Mouse (Mus musculus): ENCODE measurements around the gene Defb25. TPM values are rescaled to one million over a fixed set of nuclear protein-coding genes. Genes with fewer than 3 reads are reported as not detected.

The Defb25 gene
- polyA plus RNA-seq, 1 experiment from 2014 or later, result not detected

DNA sequence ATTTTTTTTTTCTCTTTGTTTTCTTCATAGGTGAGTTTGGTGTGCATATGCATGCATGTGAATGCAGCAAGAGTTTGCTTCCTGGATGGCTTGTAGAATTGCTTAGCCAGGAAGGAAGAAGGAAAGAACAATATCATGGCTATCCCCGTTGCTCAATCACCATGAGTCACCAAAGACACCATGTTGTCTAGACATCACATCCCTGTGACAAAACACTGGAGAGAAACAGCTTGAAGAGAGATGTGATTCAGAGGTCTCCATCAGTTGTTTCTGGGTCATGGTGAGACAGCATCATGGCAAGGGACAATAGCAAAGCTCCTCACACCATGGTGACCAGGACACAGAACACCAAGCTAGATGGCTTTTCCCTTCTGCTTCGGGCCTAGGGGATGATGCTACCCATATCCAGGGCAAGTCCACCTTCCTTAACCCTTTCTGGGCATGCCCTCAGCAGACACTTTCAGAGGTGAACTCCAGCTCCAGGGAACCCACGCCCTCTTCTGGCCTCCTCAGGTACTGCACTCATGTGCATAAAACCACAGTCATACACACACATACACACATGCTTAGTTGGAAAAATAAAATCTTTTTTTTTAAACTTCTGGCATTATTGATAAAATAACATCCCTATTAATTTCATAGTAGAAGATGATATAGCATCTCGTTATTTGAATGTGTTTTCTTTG lies 21.4 kb downstream of the Defb25 start:
- no peak overlapping the region for H3K27ac ChIP-seq (ENCODE audit: low read depth, low read length)
- no peak overlapping the region for H3K4me2 ChIP-seq (ENCODE audit: low read depth)
- no peak overlapping the region for H3K4me3 ChIP-seq (ENCODE audit: low read depth, low read length)
- H3K4me1 ChIP-seq (ENCODE audit: control insufficient read depth, insufficient read depth, low read length), result no peaks in the 10 kb centered on the region
- WGBS, result 76% methylated on average over 4 of the region's 4 CpGs
- no peak overlapping the region for H3K9ac ChIP-seq (ENCODE audit: low read length)
- H3K27me3 ChIP-seq (ENCODE audit: control insufficient read depth, insufficient read depth, low read length), result no peaks in the 10 kb centered on the region
- ATAC-seq (ENCODE audit: insufficient read depth, low FRiP score, low TSS enrichment) (no peak), DNase-seq (ENCODE audit: low spot score) (no peak)
- no peaks in the 10 kb centered on the region for H3K9me3 ChIP-seq (ENCODE audit: control insufficient read depth, low read length)
- no peaks in the 10 kb centered on the region for H3K36me3 ChIP-seq (ENCODE audit: control insufficient read depth, insufficient read depth, low read length)

GRCm38 (mm10) chr2:152600076-152600475 lies 22.8 kb downstream of the Defb25 start:
- no peaks in the 10 kb centered on the region for H3K36me3 ChIP-seq (ENCODE audit: control insufficient read depth, insufficient read depth, low read length)
- H3K9ac ChIP-seq (ENCODE audit: low read length), result no peak overlapping the region
- H3K27me3 ChIP-seq (ENCODE audit: control insufficient read depth, insufficient read depth, low read length), result no peaks in the 10 kb centered on the region
- ATAC-seq (ENCODE audit: insufficient read depth, low FRiP score, low TSS enrichment) (no peak), DNase-seq (ENCODE audit: low spot score) (no peak)
- 77% methylated on average over 6 of the region's 6 CpGs for WGBS
- no peak overlapping the region for H3K4me3 ChIP-seq (ENCODE audit: low read depth, low read length)
- H3K4me1 ChIP-seq (ENCODE audit: control insufficient read depth, insufficient read depth, low read length), result no peaks in the 10 kb centered on the region
- H3K9me3 ChIP-seq (ENCODE audit: control insufficient read depth, low read length), result no peaks in the 10 kb centered on the region
- no peak overlapping the region for H3K27ac ChIP-seq (ENCODE audit: low read depth, low read length)
- no peak overlapping the region for H3K4me2 ChIP-seq (ENCODE audit: low read depth)

DNA sequence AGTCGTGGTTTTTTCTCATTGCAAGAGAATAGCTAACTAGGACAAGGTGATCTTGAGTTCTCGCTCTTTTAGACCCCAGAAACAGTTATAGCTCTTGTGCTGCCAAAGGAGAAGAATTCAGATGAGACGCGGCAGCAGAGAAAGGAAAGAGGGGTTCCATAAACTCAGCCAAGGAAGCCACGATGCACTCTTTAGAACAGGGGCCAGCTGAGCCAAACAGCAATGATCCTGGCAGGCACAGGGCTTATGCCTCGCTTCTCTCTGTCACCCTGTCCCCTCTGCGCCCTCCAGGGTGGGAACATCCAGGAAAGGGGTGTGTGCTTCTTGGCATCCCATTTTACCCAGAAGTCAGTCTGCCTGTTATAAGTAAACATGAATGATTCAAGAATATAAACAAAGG lies 23.6 kb downstream of the Defb25 start, which contains the start of gene Defb45:
Gene Defb45 (minus strand): TSS at position 101 of the 400 bp plus-strand sequence.
- WGBS, result 77% methylated on average over 7 of the region's 7 CpGs

GRCm38 (mm10) chr2:152589021-152589420 lies 33.8 kb downstream of the Defb25 start:
- H3K4me1 ChIP-seq (ENCODE audit: control insufficient read depth, insufficient read depth, low read length), result no peaks in the 10 kb centered on the region
- no peaks in the 10 kb centered on the region for H3K27me3 ChIP-seq (ENCODE audit: control insufficient read depth, insufficient read depth, low read length)
- DNase-seq (ENCODE audit: low spot score) (no peak), ATAC-seq (ENCODE audit: insufficient read depth, low FRiP score, low TSS enrichment) (no peak)
- H3K27ac ChIP-seq (ENCODE audit: low read depth, low read length), result no peak overlapping the region
- no peak overlapping the region for H3K9ac ChIP-seq (ENCODE audit: low read length)
- WGBS, result 50% methylated on average over 6 of the region's 6 CpGs
- H3K36me3 ChIP-seq (ENCODE audit: control insufficient read depth, insufficient read depth, low read length), result no peaks in the 10 kb centered on the region
- H3K9me3 ChIP-seq (ENCODE audit: control insufficient read depth, low read length), result no peaks in the 10 kb centered on the region
- H3K4me2 ChIP-seq (ENCODE audit: low read depth), result no peak overlapping the region
- H3K4me3 ChIP-seq (ENCODE audit: low read depth, low read length), result no peak overlapping the region

More for the DNA sequence above, 23.6 kb downstream of the Defb25 start, which contains the start of gene Defb45:
- Histone ChIP-seq H3K36me3 (ENCODE audit: control insufficient read depth, insufficient read depth, low read length) (no peaks in the 10 kb centered on the region), H3K4me3 (ENCODE audit: low read depth, low read length) (no peak within 1 kb of the TSS), H3K27me3 (ENCODE audit: control insufficient read depth, insufficient read depth, low read length) (no peaks in the 10 kb centered on the region), H3K9me3 (ENCODE audit: control insufficient read depth, low read length) (no peaks in the 10 kb centered on the region), H3K9ac (ENCODE audit: low read length) (no peak within 1 kb of the TSS), H3K4me2 (ENCODE audit: low read depth) (no peak within 1 kb of the TSS), H3K27ac (ENCODE audit: low read depth, low read length) (no peak within 1 kb of the TSS), H3K4me1 (ENCODE audit: control insufficient read depth, insufficient read depth, low read length) (no peaks in the 10 kb centered on the region)
- ATAC-seq (ENCODE audit: insufficient read depth, low FRiP score, low TSS enrichment) (no peak), DNase-seq (ENCODE audit: low spot score) (no peak)

DNA sequence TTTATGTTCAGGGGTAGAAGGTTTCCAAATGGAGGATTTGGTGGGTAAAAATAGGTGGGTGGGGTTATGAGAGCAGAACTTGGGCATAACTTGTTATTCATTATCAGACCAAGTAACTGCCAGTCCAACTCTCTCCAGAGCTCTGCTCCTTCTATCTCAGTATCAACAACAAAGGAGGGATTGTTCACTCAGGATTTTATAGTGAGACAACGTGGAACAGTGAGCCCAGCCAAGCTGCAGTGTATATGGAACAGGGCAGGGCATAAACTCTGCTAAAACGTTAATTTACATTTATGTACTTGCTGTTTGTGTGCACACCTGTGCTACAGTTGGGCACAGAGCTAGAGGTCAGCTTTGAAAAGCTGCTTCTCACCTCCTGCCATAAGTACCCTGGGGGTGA lies 34.4 kb downstream of the Defb25 start:
- Histone ChIP-seq H3K36me3 (ENCODE audit: control insufficient read depth, insufficient read depth, low read length) (no peaks in the 10 kb centered on the region), H3K9ac (ENCODE audit: low read length) (no peak overlapping the region), H3K27me3 (ENCODE audit: control insufficient read depth, insufficient read depth, low read length) (no peaks in the 10 kb centered on the region), H3K4me2 (ENCODE audit: low read depth) (no peak overlapping the region), H3K27ac (ENCODE audit: low read depth, low read length) (no peak overlapping the region), H3K9me3 (ENCODE audit: control insufficient read depth, low read length) (no peaks in the 10 kb centered on the region), H3K4me3 (ENCODE audit: low read depth, low read length) (no peak overlapping the region), H3K4me1 (ENCODE audit: control insufficient read depth, insufficient read depth, low read length) (no peaks in the 10 kb centered on the region)
- WGBS, result 62% methylated on average over 2 of the region's 2 CpGs
- no peak for DNase-seq (ENCODE audit: low spot score)
- no peak for ATAC-seq (ENCODE audit: insufficient read depth, low FRiP score, low TSS enrichment)

- no peak overlapping the region for H3K4me2 ChIP-seq (ENCODE audit: low read depth)
- H3K36me3 ChIP-seq (ENCODE audit: control insufficient read depth, insufficient read depth, low read length), result no peaks in the 10 kb centered on the region
- no peak overlapping the region for H3K27ac ChIP-seq (ENCODE audit: low read depth, low read length)
- H3K27me3 ChIP-seq (ENCODE audit: control insufficient read depth, insufficient read depth, low read length), result no peaks in the 10 kb centered on the region
- DNase-seq (ENCODE audit: low spot score) (no peak), ATAC-seq (ENCODE audit: insufficient read depth, low FRiP score, low TSS enrichment) (no peak)
- H3K9ac ChIP-seq (ENCODE audit: low read length), result no peak overlapping the region
- 72% methylated on average over 4 of the region's 4 CpGs for WGBS
- H3K9me3 ChIP-seq (ENCODE audit: control insufficient read depth, low read length), result no peaks in the 10 kb centered on the region
- no peaks in the 10 kb centered on the region for H3K4me1 ChIP-seq (ENCODE audit: control insufficient read depth, insufficient read depth, low read length)
- no peak overlapping the region for H3K4me3 ChIP-seq (ENCODE audit: low read depth, low read length)
These were observed 35.8 kb downstream of the Defb25 start for GRCm38 (mm10) chr2:152586926-152587560.

GRCm38 (mm10) chr2:152580612-152581011 lies 42.2 kb downstream of the Defb25 start:
- ATAC-seq (ENCODE audit: insufficient read depth, low FRiP score, low TSS enrichment), result no peak
- 92% methylated on average over 11 of the region's 11 CpGs for WGBS
- H3K4me3 ChIP-seq (ENCODE audit: low read depth, low read length), result no peak overlapping the region
- no peak overlapping the region for H3K9ac ChIP-seq (ENCODE audit: low read length)
- no peak for DNase-seq (ENCODE audit: low spot score)
- no peak overlapping the region for H3K4me2 ChIP-seq (ENCODE audit: low read depth)
- no peaks in the 10 kb centered on the region for H3K27me3 ChIP-seq (ENCODE audit: control insufficient read depth, insufficient read depth, low read length)
- H3K4me1 ChIP-seq (ENCODE audit: control insufficient read depth, insufficient read depth, low read length), result no peaks in the 10 kb centered on the region
- no peak overlapping the region for H3K27ac ChIP-seq (ENCODE audit: low read depth, low read length)
- H3K36me3 ChIP-seq (ENCODE audit: control insufficient read depth, insufficient read depth, low read length), result no peaks in the 10 kb centered on the region
- H3K9me3 ChIP-seq (ENCODE audit: control insufficient read depth, low read length), result no peaks in the 10 kb centered on the region

- no peaks in the 10 kb centered on the region for H3K36me3 ChIP-seq (ENCODE audit: control insufficient read depth, insufficient read depth, low read length)
- no peak within 1 kb of the TSS for H3K27ac ChIP-seq (ENCODE audit: low read depth, low read length)
- H3K9ac ChIP-seq (ENCODE audit: low read length), result no peak within 1 kb of the TSS
- WGBS, result 78% methylated on average over 7 of the region's 7 CpGs
- H3K4me1 ChIP-seq (ENCODE audit: control insufficient read depth, insufficient read depth, low read length), result no peaks in the 10 kb centered on the region
- no peak for ATAC-seq (ENCODE audit: insufficient read depth, low FRiP score, low TSS enrichment)
- DNase-seq (ENCODE audit: low spot score), result no peak
- H3K27me3 ChIP-seq (ENCODE audit: control insufficient read depth, insufficient read depth, low read length), result no peaks in the 10 kb centered on the region
- no peak within 1 kb of the TSS for H3K4me3 ChIP-seq (ENCODE audit: low read depth, low read length)
- no peaks in the 10 kb centered on the region for H3K9me3 ChIP-seq (ENCODE audit: control insufficient read depth, low read length)
- no peak within 1 kb of the TSS for H3K4me2 ChIP-seq (ENCODE audit: low read depth)
These were observed 42.7 kb downstream of the Defb25 start, which contains the start of gene Defb19 for GRCm38 (mm10) chr2:152580107-152580506. Gene Defb19 (minus strand): TSS chr2:152580312.

- Histone ChIP-seq H3K36me3 (ENCODE audit: control insufficient read depth, insufficient read depth, low read length) (no peaks in the 10 kb centered on the region), H3K4me3 (ENCODE audit: low read depth, low read length) (no peak overlapping the region), H3K9ac (ENCODE audit: low read length) (no peak overlapping the region), H3K9me3 (ENCODE audit: control insufficient read depth, low read length) (no peaks in the 10 kb centered on the region), H3K4me1 (ENCODE audit: control insufficient read depth, insufficient read depth, low read length) (no peaks in the 10 kb centered on the region), H3K27ac (ENCODE audit: low read depth, low read length) (no peak overlapping the region), H3K4me2 (ENCODE audit: low read depth) (no peak overlapping the region), H3K27me3 (ENCODE audit: control insufficient read depth, insufficient read depth, low read length) (no peaks in the 10 kb centered on the region)
- WGBS, result 85% methylated on average over 8 of the region's 8 CpGs
- ATAC-seq (ENCODE audit: insufficient read depth, low FRiP score, low TSS enrichment), result no peak
- DNase-seq (ENCODE audit: low spot score), result no peak
These were observed 49.4 kb downstream of the Defb25 start for GRCm38 (mm10) chr2:152573484-152573883.
